Mouse (Mus musculus): ENCODE measurements at regions not wholly inside any gene's neighbourhood (a gene's known extent, or its start where the extent isn't known, plus 50 kb on each side); places are given as distances from the start of the nearest gene placed in this dataset.

- TF ChIP-seq EP300 (IDR thresholded peaks at IDR 0.05; ENCODE audit: insufficient read depth, low read depth, low read length) (no peak), POLR2A (IDR thresholded peaks at IDR 0.05; ENCODE audit: insufficient read depth, low read length) (no peak), CTCF (IDR thresholded peaks at IDR 0.05; ENCODE audit: low read depth, low read length) (no peak)
- no peaks in the 10 kb centered on the region for H3K36me3 ChIP-seq (ENCODE audit: control insufficient read depth, insufficient read depth, low read length, poor library complexity, severe bottlenecking)
- H3K9ac ChIP-seq (ENCODE audit: low read depth, poor library complexity, severe bottlenecking) = no peak overlapping the region
- no peaks in the 10 kb centered on the region for H3K4me1 ChIP-seq (ENCODE audit: control insufficient read depth, insufficient read depth, low read length)
- no peak overlapping the region for H3K4me3 ChIP-seq (ENCODE audit: low read depth, low read length)
- H3K27me3 ChIP-seq (ENCODE audit: control insufficient read depth, insufficient read depth, low read length, poor library complexity, severe bottlenecking) = no peaks in the 10 kb centered on the region
- no peaks in the 10 kb centered on the region for H3K9me3 ChIP-seq (replicated peaks; ENCODE audit: control insufficient read depth, insufficient read depth, low read length, poor library complexity, severe bottlenecking)
- no peak overlapping the region for H3K27ac ChIP-seq (ENCODE audit: insufficient read depth, low read length)
Observed at GRCm38 (mm10) chr5:91872816-91873215, 90.1 kb downstream of the Rchy1 start.

DNA sequence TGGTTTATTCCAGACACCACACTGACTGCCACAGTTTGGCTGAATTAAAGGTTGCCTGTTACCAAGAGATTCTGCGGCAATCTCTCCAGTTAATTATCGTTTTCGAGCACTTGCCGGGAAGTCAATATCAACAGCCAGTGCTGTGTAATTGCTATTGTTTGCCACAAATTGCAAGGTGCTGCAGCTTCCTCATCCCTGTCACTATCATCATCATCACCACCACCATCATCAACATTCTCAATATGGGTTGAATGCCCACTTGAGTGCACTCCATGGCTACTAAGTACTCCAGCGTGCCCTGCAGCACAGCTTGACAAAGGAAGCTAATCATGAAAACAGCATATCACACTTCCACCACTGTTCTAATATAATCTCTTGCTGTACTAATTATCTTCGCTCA, 93.1 kb downstream of the Rchy1 start:
- Histone ChIP-seq H3K27me3 (ENCODE audit: control insufficient read depth, insufficient read depth, low read length, poor library complexity, severe bottlenecking) (no peaks in the 10 kb centered on the region), H3K9ac (ENCODE audit: low read depth, poor library complexity, severe bottlenecking) (no peak overlapping the region), H3K4me3 (ENCODE audit: low read depth, low read length) (no peak overlapping the region), H3K9me3 (replicated peaks; ENCODE audit: control insufficient read depth, insufficient read depth, low read length, poor library complexity, severe bottlenecking) (no peaks in the 10 kb centered on the region), H3K36me3 (ENCODE audit: control insufficient read depth, insufficient read depth, low read length, poor library complexity, severe bottlenecking) (no peaks in the 10 kb centered on the region), H3K27ac (ENCODE audit: insufficient read depth, low read length) (no peak overlapping the region), H3K4me1 (ENCODE audit: control insufficient read depth, insufficient read depth, low read length) (no peaks in the 10 kb centered on the region)
- TF ChIP-seq POLR2A (IDR thresholded peaks at IDR 0.05; ENCODE audit: insufficient read depth, low read length) = no peak
- no peak for TF ChIP-seq EP300 (IDR thresholded peaks at IDR 0.05; ENCODE audit: insufficient read depth, low read depth, low read length)
- TF ChIP-seq CTCF (IDR thresholded peaks at IDR 0.05; ENCODE audit: low read depth, low read length) = no peak

DNA sequence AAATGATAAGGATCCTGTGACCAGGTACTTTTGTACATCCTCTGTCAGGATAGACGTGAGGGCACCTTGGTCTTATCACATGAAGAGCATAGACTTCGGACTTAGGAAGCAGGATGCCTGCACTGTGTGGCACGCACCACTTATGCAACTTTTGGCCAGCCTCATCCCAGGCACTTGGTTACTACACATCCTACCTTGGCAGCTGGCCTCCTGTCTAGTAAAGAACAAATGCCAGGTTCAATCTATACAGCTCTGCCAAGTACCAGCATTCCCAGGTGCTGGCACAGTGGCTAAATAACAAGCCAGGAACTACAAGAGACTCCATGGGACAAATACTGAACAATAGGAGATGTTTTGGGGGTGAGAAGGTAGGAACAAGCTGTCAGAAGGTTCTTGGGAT, 96.7 kb downstream of the Rchy1 start:
- no peaks in the 10 kb centered on the region for H3K27me3 ChIP-seq (ENCODE audit: control insufficient read depth, insufficient read depth, low read length, poor library complexity, severe bottlenecking)
- TF ChIP-seq EP300 (IDR thresholded peaks at IDR 0.05; ENCODE audit: insufficient read depth, low read depth, low read length) (no peak), POLR2A (IDR thresholded peaks at IDR 0.05; ENCODE audit: insufficient read depth, low read length) (no peak), CTCF (IDR thresholded peaks at IDR 0.05; ENCODE audit: low read depth, low read length) (no peak)
- H3K27ac ChIP-seq (ENCODE audit: insufficient read depth, low read length) = no peak overlapping the region
- no peaks in the 10 kb centered on the region for H3K36me3 ChIP-seq (ENCODE audit: control insufficient read depth, insufficient read depth, low read length, poor library complexity, severe bottlenecking)
- H3K9me3 ChIP-seq (replicated peaks; ENCODE audit: control insufficient read depth, insufficient read depth, low read length, poor library complexity, severe bottlenecking) = no peaks in the 10 kb centered on the region
- no peak overlapping the region for H3K9ac ChIP-seq (ENCODE audit: low read depth, poor library complexity, severe bottlenecking)
- no peaks in the 10 kb centered on the region for H3K4me1 ChIP-seq (ENCODE audit: control insufficient read depth, insufficient read depth, low read length)
- H3K4me3 ChIP-seq (ENCODE audit: low read depth, low read length) = no peak overlapping the region

- Histone ChIP-seq H3K4me1 (ENCODE audit: control insufficient read depth, insufficient read depth, low read length) (no peaks in the 10 kb centered on the region), H3K36me3 (ENCODE audit: control insufficient read depth, insufficient read depth, low read length, poor library complexity, severe bottlenecking) (no peaks in the 10 kb centered on the region), H3K27ac (ENCODE audit: insufficient read depth, low read length) (no peak overlapping the region), H3K4me3 (ENCODE audit: low read depth, low read length) (no peak overlapping the region), H3K9me3 (replicated peaks; ENCODE audit: control insufficient read depth, insufficient read depth, low read length, poor library complexity, severe bottlenecking) (no peaks in the 10 kb centered on the region), H3K9ac (ENCODE audit: low read depth, poor library complexity, severe bottlenecking) (no peak overlapping the region), H3K27me3 (ENCODE audit: control insufficient read depth, insufficient read depth, low read length, poor library complexity, severe bottlenecking) (no peaks in the 10 kb centered on the region)
- no peak for TF ChIP-seq EP300 (IDR thresholded peaks at IDR 0.05; ENCODE audit: insufficient read depth, low read depth, low read length)
- TF ChIP-seq CTCF (IDR thresholded peaks at IDR 0.05; ENCODE audit: low read depth, low read length) = no peak
- no peak for TF ChIP-seq POLR2A (IDR thresholded peaks at IDR 0.05; ENCODE audit: insufficient read depth, low read length)
Observed at GRCm38 (mm10) chr5:91865365-91865764, 97.5 kb downstream of the Rchy1 start.

GRCm38 (mm10) chr5:91862843-91863242, 100.0 kb downstream of the Rchy1 start:
- no peaks in the 10 kb centered on the region for H3K36me3 ChIP-seq (ENCODE audit: control insufficient read depth, insufficient read depth, low read length, poor library complexity, severe bottlenecking)
- H3K4me1 ChIP-seq (ENCODE audit: control insufficient read depth, insufficient read depth, low read length) = no peaks in the 10 kb centered on the region
- H3K9ac ChIP-seq (ENCODE audit: low read depth, poor library complexity, severe bottlenecking) = no peak overlapping the region
- TF ChIP-seq POLR2A (IDR thresholded peaks at IDR 0.05; ENCODE audit: insufficient read depth, low read length) (no peak), CTCF (IDR thresholded peaks at IDR 0.05; ENCODE audit: low read depth, low read length) (peak; percentile 13)
- H3K27ac ChIP-seq (ENCODE audit: insufficient read depth, low read length) = no peak overlapping the region
- H3K9me3 ChIP-seq (replicated peaks; ENCODE audit: control insufficient read depth, insufficient read depth, low read length, poor library complexity, severe bottlenecking) = no peaks in the 10 kb centered on the region
- H3K4me3 ChIP-seq (ENCODE audit: low read depth, low read length) = no peak overlapping the region
- no peaks in the 10 kb centered on the region for H3K27me3 ChIP-seq (ENCODE audit: control insufficient read depth, insufficient read depth, low read length, poor library complexity, severe bottlenecking)

DNA sequence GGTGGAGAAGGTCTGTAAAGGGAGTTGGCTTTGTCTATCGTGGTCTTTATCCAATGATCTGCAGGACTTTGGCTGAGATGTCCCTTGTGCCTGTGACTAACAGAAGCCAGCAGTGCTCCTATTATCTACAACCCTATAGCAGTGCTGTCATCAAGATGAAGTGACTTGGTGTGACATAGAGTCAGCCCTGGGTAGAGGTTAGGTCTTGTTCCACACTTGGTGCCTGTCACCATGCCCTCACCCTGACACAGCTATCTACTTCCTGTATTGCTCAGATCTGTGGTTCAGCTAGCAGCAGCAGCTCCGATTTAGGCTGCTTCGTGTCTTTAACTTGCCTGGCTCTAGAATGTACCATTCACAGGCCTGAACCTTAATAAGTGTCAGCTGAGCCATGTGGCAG, 100.6 kb downstream of the Rchy1 start:
- Histone ChIP-seq H3K9ac (ENCODE audit: low read depth, poor library complexity, severe bottlenecking) (no peak overlapping the region), H3K27ac (ENCODE audit: insufficient read depth, low read length) (no peak overlapping the region), H3K4me1 (ENCODE audit: control insufficient read depth, insufficient read depth, low read length) (no peaks in the 10 kb centered on the region), H3K27me3 (ENCODE audit: control insufficient read depth, insufficient read depth, low read length, poor library complexity, severe bottlenecking) (no peaks in the 10 kb centered on the region), H3K9me3 (replicated peaks; ENCODE audit: control insufficient read depth, insufficient read depth, low read length, poor library complexity, severe bottlenecking) (no peaks in the 10 kb centered on the region), H3K4me3 (ENCODE audit: low read depth, low read length) (no peak overlapping the region), H3K36me3 (ENCODE audit: control insufficient read depth, insufficient read depth, low read length, poor library complexity, severe bottlenecking) (no peaks in the 10 kb centered on the region)
- TF ChIP-seq EP300 (IDR thresholded peaks at IDR 0.05; ENCODE audit: insufficient read depth, low read depth, low read length) (no peak), POLR2A (IDR thresholded peaks at IDR 0.05; ENCODE audit: insufficient read depth, low read length) (no peak), CTCF (IDR thresholded peaks at IDR 0.05; ENCODE audit: low read depth, low read length) (no peak)

Data from ES-Bruce4 (cell line).